Mouse (Mus musculus): ENCODE data around the gene Chl1.

Gene Chl1

GRCm38 (mm10) chr6:103665677-103666316, 155.4 kb downstream of the Chl1 start:
- DNase-seq = no peak

- DNase-seq = no peak
Measured at GRCm38 (mm10) chr6:103673111-103673510, 162.7 kb downstream of the Chl1 start.

- DNase-seq = peak; percentile 2
Measured at GRCm38 (mm10) chr6:103674332-103674731, 163.9 kb downstream of the Chl1 start.

- no peak for DNase-seq
Measured at GRCm38 (mm10) chr6:103675145-103675544, 164.8 kb downstream of the Chl1 start.

- no peak for DNase-seq
Measured at GRCm38 (mm10) chr6:103676664-103677063, 166.3 kb downstream of the Chl1 start.

- DNase-seq = no peak
Measured at GRCm38 (mm10) chr6:103677072-103677471, 166.7 kb downstream of the Chl1 start.

GRCm38 (mm10) chr6:103682854-103683574, 172.6 kb downstream of the Chl1 start:
- DNase-seq = peak; percentile 65

GRCm38 (mm10) chr6:103692511-103692910, 182.1 kb downstream of the Chl1 start:
- DNase-seq = no peak

- no peak for DNase-seq
Measured at GRCm38 (mm10) chr6:103697349-103698028, 187.1 kb downstream of the Chl1 start.

- DNase-seq = no peak
Measured at GRCm38 (mm10) chr6:103699482-103699881, 189.1 kb downstream of the Chl1 start.

- no peak for DNase-seq
Measured at GRCm38 (mm10) chr6:103699895-103700294, 189.5 kb downstream of the Chl1 start.

GRCm38 (mm10) chr6:103700336-103700735, 189.9 kb downstream of the Chl1 start:
- DNase-seq = no peak

- DNase-seq = no peak
Measured at GRCm38 (mm10) chr6:103706366-103706765, 196.0 kb downstream of the Chl1 start.

GRCm38 (mm10) chr6:103739291-103739690, 228.9 kb downstream of the Chl1 start:
- DNase-seq = no peak

- DNase-seq = no peak
Measured at GRCm38 (mm10) chr6:103742784-103743183, 232.4 kb downstream of the Chl1 start.

- peak; percentile 10 for DNase-seq
Measured at GRCm38 (mm10) chr6:103746103-103746502, 235.7 kb downstream of the Chl1 start.

- DNase-seq = no peak
Measured at GRCm38 (mm10) chr6:103749122-103749773, 238.9 kb downstream of the Chl1 start.

GRCm38 (mm10) chr6:103753891-103754290, 243.5 kb downstream of the Chl1 start:
- DNase-seq = no peak

- no peak for DNase-seq
Measured at GRCm38 (mm10) chr6:103766830-103767229, 256.4 kb downstream of the Chl1 start.

- DNase-seq = no peak
Measured at GRCm38 (mm10) chr6:103781058-103781457, 270.7 kb downstream of the Chl1 start.

GRCm38 (mm10) chr6:103791077-103791632, 280.8 kb downstream of the Chl1 start:
- DNase-seq = no peak

GRCm38 (mm10) chr6:103795241-103795640, 284.9 kb downstream of the Chl1 start:
- no peak for DNase-seq
